Mouse (Mus musculus): ENCODE measurements around the gene Stard8. TPM values are rescaled to one million over a fixed set of nuclear protein-coding genes. Genes with fewer than 3 reads are reported as not detected.
"Not testable (repeated sequence)": the region's sequence is repeated elsewhere in the genome, so short reads cannot be mapped to it uniquely, and the experiment has no call there.

Stard8 gene
- polyA plus RNA-seq (2012; rRNA removed) = 9.0 and 11.4 TPM in 2 replicates

- H3K27ac ChIP-seq (ENCODE audit: insufficient read depth, low read length) = no peak within 1 kb of the TSS
- no peak for TF ChIP-seq CTCF (IDR thresholded peaks at IDR 0.05; ENCODE audit: borderline replicate concordance, insufficient read depth, low read depth, low read length)
- WGBS = 30% methylated on average over 9 of the region's 9 CpGs
- no peak within 1 kb of the TSS for H3K4me3 ChIP-seq (replicated peaks; ENCODE audit: insufficient read depth, low read depth, low read length)
- DNase-seq = no peak
- no peaks in the 10 kb centered on the region for H3K4me1 ChIP-seq (ENCODE audit: control insufficient read depth, insufficient read depth, low read length)
- H3K27me3 ChIP-seq (ENCODE audit: control insufficient read depth, insufficient read depth, low read length) = no peaks in the 10 kb centered on the region
Measured at GRCm38 (mm10) chrX:99003046-99003445, at the start of gene Stard8. Gene Stard8 (plus strand): TSS chrX:99003248.

- 14% methylated on average over 6 of the region's 6 CpGs for WGBS
- no peak for DNase-seq
Measured at GRCm38 (mm10) chrX:98953941-98954340, 49.1 kb upstream of the Stard8 start.

GRCm38 (mm10) chrX:98958287-98958686 lies 44.8 kb upstream of the Stard8 start:
- Histone ChIP-seq H3K4me3 (replicated peaks; ENCODE audit: insufficient read depth, low read depth, low read length) (no peak overlapping the region), H3K4me1 (ENCODE audit: control insufficient read depth, insufficient read depth, low read length) (no peaks in the 10 kb centered on the region), H3K27me3 (ENCODE audit: control insufficient read depth, insufficient read depth, low read length) (no peaks in the 10 kb centered on the region), H3K27ac (ENCODE audit: insufficient read depth, low read length) (no peak overlapping the region)
- DNase-seq = no peak
- TF ChIP-seq POLR2A (IDR thresholded peaks at IDR 0.05; ENCODE audit: borderline replicate concordance, insufficient read depth, low read length) = no peak
- TF ChIP-seq CTCF (IDR thresholded peaks at IDR 0.05; ENCODE audit: borderline replicate concordance, insufficient read depth, low read depth, low read length) = no peak
- 93% methylated on average over 9 of the region's 9 CpGs for WGBS

More at GRCm38 (mm10) chrX:98953941-98954340, 49.1 kb upstream of the Stard8 start:
- no peak overlapping the region for H3K4me3 ChIP-seq (replicated peaks; ENCODE audit: insufficient read depth, low read depth, low read length)
- TF ChIP-seq CTCF (IDR thresholded peaks at IDR 0.05; ENCODE audit: borderline replicate concordance, insufficient read depth, low read depth, low read length) (peak; percentile 57; the same call in 1 of the 2 replicates), POLR2A (IDR thresholded peaks at IDR 0.05; ENCODE audit: borderline replicate concordance, insufficient read depth, low read length) (no peak)
- H3K4me1 ChIP-seq (ENCODE audit: control insufficient read depth, insufficient read depth, low read length) = no peaks in the 10 kb centered on the region
- no peak overlapping the region for H3K27ac ChIP-seq (ENCODE audit: insufficient read depth, low read length)
- no peaks in the 10 kb centered on the region for H3K27me3 ChIP-seq (ENCODE audit: control insufficient read depth, insufficient read depth, low read length)

- H3K27ac ChIP-seq (ENCODE audit: insufficient read depth, low read length) = no peak overlapping the region
- TF ChIP-seq POLR2A (IDR thresholded peaks at IDR 0.05; ENCODE audit: borderline replicate concordance, insufficient read depth, low read length) (no peak), CTCF (IDR thresholded peaks at IDR 0.05; ENCODE audit: borderline replicate concordance, insufficient read depth, low read depth, low read length) (no peak)
- DNase-seq = no peak
- no peaks in the 10 kb centered on the region for H3K4me1 ChIP-seq (ENCODE audit: control insufficient read depth, insufficient read depth, low read length)
- no peak overlapping the region for H3K4me3 ChIP-seq (replicated peaks; ENCODE audit: insufficient read depth, low read depth, low read length)
- WGBS = 73% methylated on average over 4 of the region's 4 CpGs
- H3K27me3 ChIP-seq (ENCODE audit: control insufficient read depth, insufficient read depth, low read length) = no peaks in the 10 kb centered on the region
Measured at GRCm38 (mm10) chrX:98959050-98959449, 44.0 kb upstream of the Stard8 start.

- H3K4me1 ChIP-seq (ENCODE audit: control insufficient read depth, insufficient read depth, low read length) = no peaks in the 10 kb centered on the region
- no peak overlapping the region for H3K4me3 ChIP-seq (replicated peaks; ENCODE audit: insufficient read depth, low read depth, low read length)
- no peaks in the 10 kb centered on the region for H3K27me3 ChIP-seq (ENCODE audit: control insufficient read depth, insufficient read depth, low read length)
- no peak for DNase-seq
- H3K27ac ChIP-seq (ENCODE audit: insufficient read depth, low read length) = no peak overlapping the region
- TF ChIP-seq POLR2A (IDR thresholded peaks at IDR 0.05; ENCODE audit: borderline replicate concordance, insufficient read depth, low read length) = no peak
- TF ChIP-seq CTCF (IDR thresholded peaks at IDR 0.05; ENCODE audit: borderline replicate concordance, insufficient read depth, low read depth, low read length) = no peak
Measured at GRCm38 (mm10) chrX:98963742-98964141, 39.3 kb upstream of the Stard8 start.

- Histone ChIP-seq H3K27me3 (ENCODE audit: control insufficient read depth, insufficient read depth, low read length) (no peaks in the 10 kb centered on the region), H3K27ac (ENCODE audit: insufficient read depth, low read length) (no peak overlapping the region), H3K4me3 (replicated peaks; ENCODE audit: insufficient read depth, low read depth, low read length) (no peak overlapping the region), H3K4me1 (ENCODE audit: control insufficient read depth, insufficient read depth, low read length) (no peaks in the 10 kb centered on the region)
- no peak for TF ChIP-seq POLR2A (IDR thresholded peaks at IDR 0.05; ENCODE audit: borderline replicate concordance, insufficient read depth, low read length)
- no peak for TF ChIP-seq CTCF (IDR thresholded peaks at IDR 0.05; ENCODE audit: borderline replicate concordance, insufficient read depth, low read depth, low read length)
- no peak for DNase-seq
Measured at GRCm38 (mm10) chrX:98964513-98964912, 38.5 kb upstream of the Stard8 start.

GRCm38 (mm10) chrX:98986611-98987010 lies 16.4 kb upstream of the Stard8 start:
- not testable (repeated sequence) for H3K4me1 ChIP-seq (ENCODE audit: control insufficient read depth, insufficient read depth, low read length); H3K27me3 ChIP-seq (ENCODE audit: control insufficient read depth, insufficient read depth, low read length); H3K27ac ChIP-seq (ENCODE audit: insufficient read depth, low read length); DNase-seq; H3K4me3 ChIP-seq (replicated peaks; ENCODE audit: insufficient read depth, low read depth, low read length)
- 54% methylated on average over 5 of the region's 5 CpGs for WGBS

GRCm38 (mm10) chrX:98989574-98989973 lies 13.5 kb upstream of the Stard8 start:
- Histone ChIP-seq H3K4me1 (ENCODE audit: control insufficient read depth, insufficient read depth, low read length) (no peaks in the 10 kb centered on the region), H3K4me3 (replicated peaks; ENCODE audit: insufficient read depth, low read depth, low read length) (no peak overlapping the region), H3K27ac (ENCODE audit: insufficient read depth, low read length) (no peak overlapping the region), H3K27me3 (ENCODE audit: control insufficient read depth, insufficient read depth, low read length) (no peaks in the 10 kb centered on the region)
- WGBS = 26% methylated on average over 6 of the region's 6 CpGs
- TF ChIP-seq POLR2A (IDR thresholded peaks at IDR 0.05; ENCODE audit: borderline replicate concordance, insufficient read depth, low read length) (no peak), CTCF (IDR thresholded peaks at IDR 0.05; ENCODE audit: borderline replicate concordance, insufficient read depth, low read depth, low read length) (peak; percentile 38; the same call in 1 of the 2 replicates)
- no peak for DNase-seq
